Mouse (Mus musculus): ENCODE measurements around the gene Twsg1. TPM values are rescaled to one million over a fixed set of nuclear protein-coding genes. Genes with fewer than 3 reads are reported as not detected.

Twsg1 gene
- polyA plus RNA-seq, 1 experiment from 2014 or later = 154 TPM

DNA sequence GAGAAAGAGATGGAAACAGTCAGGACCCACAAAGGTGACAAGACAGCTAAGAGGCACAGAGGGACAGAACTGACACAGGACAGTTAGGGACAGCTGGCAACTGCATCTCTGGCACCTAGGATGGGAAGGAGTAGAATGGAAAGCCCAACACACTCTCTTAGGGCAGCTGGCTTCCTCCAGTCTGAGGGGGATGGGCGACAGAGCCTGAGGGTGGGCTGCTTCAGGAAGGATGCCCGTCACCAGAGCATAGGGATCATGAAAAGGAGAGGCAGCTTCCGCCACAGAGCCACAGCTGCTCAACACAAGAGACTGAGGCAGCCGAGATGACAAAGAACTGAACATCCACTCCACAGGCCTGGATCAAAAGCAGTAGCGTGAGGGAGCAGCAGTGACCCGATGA, 19.5 kb downstream of the Twsg1 start:
- Histone ChIP-seq H3K9ac (0 out of 2 replicates have a peak overlapping the region, but pooled peaks have one; percentile 23), H3K9me3 (replicated peaks) (no peaks in the 10 kb centered on the region), H3K27ac (replicated peaks) (peak overlapping the region; percentile 63), H3K4me3 (replicated peaks) (no peak overlapping the region), H3K27me3 (no peaks in the 10 kb centered on the region), H3K4me1 (peaks cover 21% of the 10 kb centered on the region), H3K4me2 (replicated peaks) (no peak overlapping the region), H3K36me3 (peaks cover 49% of the 10 kb centered on the region)
- 44% methylated on average over 6 of the region's 6 CpGs for WGBS
- peak; percentile 57; the same call in 1 of the 2 replicates for ATAC-seq (ENCODE audit: insufficient number of reproducible peaks, low FRiP score, low TSS enrichment, low read depth)

DNA sequence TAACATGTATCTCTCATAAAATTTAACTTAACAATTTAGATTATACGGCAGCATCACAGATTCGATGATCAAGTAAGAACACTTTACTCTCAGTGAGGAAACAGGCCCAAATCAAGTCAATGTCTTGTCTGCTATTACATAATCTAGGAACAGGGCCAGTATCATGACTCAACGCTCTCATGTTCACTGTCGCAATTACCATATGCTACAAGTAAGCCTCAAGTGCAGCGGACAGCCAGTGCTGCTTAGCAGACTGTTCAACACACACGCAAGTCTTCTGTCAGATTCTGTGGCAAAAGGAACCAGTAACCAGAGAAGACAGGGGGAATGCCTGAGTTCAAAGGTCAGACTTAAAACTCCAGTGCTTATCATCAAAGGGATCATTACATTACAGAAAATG, 20.1 kb downstream of the Twsg1 start:
- 31% methylated on average over 6 of the region's 6 CpGs for WGBS
- ATAC-seq (ENCODE audit: insufficient number of reproducible peaks, low FRiP score, low TSS enrichment, low read depth) = peak; percentile 82; the same call in 1 of the 2 replicates
- H3K9ac ChIP-seq = no peak overlapping the region

DNA sequence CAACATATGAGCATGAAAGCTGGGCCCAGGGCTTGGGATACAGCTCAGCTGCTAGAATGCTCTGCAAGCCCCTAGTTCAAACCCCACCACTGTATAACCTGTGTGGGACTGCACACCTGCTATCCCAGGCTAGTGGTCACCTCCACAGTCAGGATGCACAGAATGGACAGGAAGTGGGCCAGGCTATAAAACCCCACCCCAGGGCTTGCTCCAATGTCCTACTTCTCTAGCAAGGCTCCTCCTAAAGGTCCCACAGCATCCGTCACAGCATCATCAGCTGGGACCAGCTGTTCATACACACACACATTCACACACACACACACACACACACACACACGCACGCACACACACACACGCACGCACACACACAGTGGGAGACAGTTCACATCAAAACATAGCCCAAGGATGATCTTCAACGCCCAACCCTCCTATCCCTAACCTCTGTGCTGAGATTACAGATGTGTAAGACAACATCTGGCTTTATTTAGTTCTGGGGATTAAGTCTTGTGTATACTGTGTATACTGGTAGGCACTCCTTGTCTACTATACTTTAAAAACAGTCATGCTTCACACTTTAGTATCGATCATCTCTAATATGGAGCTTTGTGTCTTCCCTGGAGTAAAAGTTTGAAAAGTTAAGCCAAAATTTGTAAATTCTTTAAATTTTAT, 20.7 kb downstream of the Twsg1 start:
- Histone ChIP-seq H3K27me3 (no peaks in the 10 kb centered on the region), H3K36me3 (peaks cover 54% of the 10 kb centered on the region)

More for the DNA sequence above, 20.1 kb downstream of the Twsg1 start:
- Histone ChIP-seq H3K9me3 (replicated peaks) (no peaks in the 10 kb centered on the region), H3K4me3 (replicated peaks) (no peak overlapping the region), H3K4me2 (replicated peaks) (no peak overlapping the region), H3K27me3 (no peaks in the 10 kb centered on the region), H3K27ac (replicated peaks) (peak overlapping the region; percentile 63), H3K36me3 (peaks cover 49% of the 10 kb centered on the region), H3K4me1 (peaks cover 21% of the 10 kb centered on the region)

DNA sequence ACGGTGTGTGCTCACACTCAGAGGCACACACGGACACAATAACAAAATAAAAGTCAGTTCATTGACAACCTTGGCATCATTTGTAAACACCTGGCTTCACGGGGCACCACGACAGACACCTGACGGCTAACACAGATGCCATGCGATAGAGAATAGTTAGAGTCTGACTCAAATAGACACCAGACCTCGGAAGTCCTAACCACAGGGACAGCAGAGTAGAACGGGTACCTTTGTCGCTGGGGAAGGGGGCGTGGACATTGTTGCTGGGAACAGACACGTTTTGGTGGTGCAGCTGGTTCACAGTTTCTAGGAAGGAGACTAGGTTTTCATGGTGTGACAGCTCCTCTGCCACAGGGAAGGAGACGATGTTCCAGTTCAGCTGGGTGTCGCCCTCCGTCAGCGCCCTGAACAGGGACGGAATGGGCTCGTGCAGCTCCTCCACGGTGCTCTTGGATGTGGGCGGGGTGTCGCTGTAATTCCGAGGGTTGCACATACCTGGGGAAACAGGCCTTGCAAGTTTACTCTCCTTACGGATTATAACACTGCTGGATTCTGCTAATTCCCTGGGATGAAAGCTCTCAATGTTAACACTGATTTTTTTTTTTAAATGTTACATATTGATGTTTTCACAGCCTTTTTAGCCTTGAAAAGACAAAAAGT, 21.6 kb downstream of the Twsg1 start:
- WGBS = 76% methylated on average over 22 of the region's 22 CpGs
- H3K36me3 ChIP-seq = peaks cover 59% of the 10 kb centered on the region

More for the DNA sequence above, 20.7 kb downstream of the Twsg1 start:
- Histone ChIP-seq H3K9ac (no peak overlapping the region), H3K4me1 (peaks cover 21% of the 10 kb centered on the region), H3K4me2 (replicated peaks) (no peak overlapping the region), H3K4me3 (replicated peaks) (no peak overlapping the region), H3K27ac (replicated peaks) (peak overlapping the region; percentile 65), H3K9me3 (replicated peaks) (no peaks in the 10 kb centered on the region)
- 65% methylated on average over 7 of the region's 7 CpGs for WGBS
- no peak for ATAC-seq (ENCODE audit: insufficient number of reproducible peaks, low FRiP score, low TSS enrichment, low read depth)

DNA sequence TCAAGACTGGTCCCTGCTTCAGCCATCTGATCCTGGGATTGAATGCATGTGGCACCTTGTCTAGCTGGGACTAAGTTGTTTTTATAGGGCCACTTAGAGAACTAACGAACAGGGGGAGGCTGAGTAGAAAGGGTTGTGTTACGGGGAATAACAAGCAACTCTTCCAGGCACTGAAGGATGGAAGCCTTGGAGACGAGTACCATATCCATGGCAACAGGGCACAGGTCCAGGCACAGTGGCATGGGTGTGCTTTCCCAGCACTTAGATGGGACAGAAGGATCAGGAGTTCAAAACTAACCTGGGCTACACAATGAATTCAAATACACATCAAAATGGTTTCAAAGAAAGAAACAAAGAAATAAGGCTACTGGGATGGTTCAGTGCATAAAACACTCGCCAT, 23.9 kb downstream of the Twsg1 start:
- Histone ChIP-seq H3K36me3 (peaks cover 61% of the 10 kb centered on the region), H3K27ac (replicated peaks) (no peak overlapping the region), H3K4me2 (replicated peaks) (no peak overlapping the region), H3K9ac (no peak overlapping the region), H3K4me3 (replicated peaks) (no peak overlapping the region), H3K9me3 (replicated peaks) (no peaks in the 10 kb centered on the region), H3K27me3 (no peaks in the 10 kb centered on the region), H3K4me1 (peaks cover 19% of the 10 kb centered on the region)
- no peak for ATAC-seq (ENCODE audit: insufficient number of reproducible peaks, low FRiP score, low TSS enrichment, low read depth)
- WGBS = 81% methylated on average over 4 of the region's 4 CpGs

More for the DNA sequence above, 21.6 kb downstream of the Twsg1 start:
- H3K27ac ChIP-seq (replicated peaks) = peak overlapping the region; percentile 65
- H3K4me2 ChIP-seq (replicated peaks) = no peak overlapping the region
- H3K9me3 ChIP-seq (replicated peaks) = no peaks in the 10 kb centered on the region
- peaks cover 21% of the 10 kb centered on the region for H3K4me1 ChIP-seq
- H3K9ac ChIP-seq = no peak overlapping the region
- no peak overlapping the region for H3K4me3 ChIP-seq (replicated peaks)
- H3K27me3 ChIP-seq = no peaks in the 10 kb centered on the region
- ATAC-seq (ENCODE audit: insufficient number of reproducible peaks, low FRiP score, low TSS enrichment, low read depth) = no peak

DNA sequence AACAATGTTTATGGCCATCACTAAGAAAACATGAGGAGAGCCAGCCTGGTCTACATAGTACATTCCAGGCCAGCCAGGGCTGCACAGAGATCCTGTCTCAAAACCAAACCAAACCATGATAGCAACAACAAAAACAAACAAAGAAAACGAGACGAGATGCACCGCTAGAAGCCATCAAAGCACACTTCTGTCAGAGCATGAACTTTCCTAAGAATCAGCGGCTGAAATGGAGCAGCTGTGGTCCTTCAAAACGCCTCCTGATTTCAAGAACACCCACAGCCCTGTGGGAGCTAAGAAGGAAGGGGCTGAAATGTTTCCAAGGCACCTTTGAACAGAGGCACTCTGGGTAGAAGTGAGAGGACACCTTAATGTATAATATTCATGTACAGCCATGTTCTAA, 26.8 kb downstream of the Twsg1 start:
- Histone ChIP-seq H3K4me1 (no peaks in the 10 kb centered on the region), H3K4me2 (replicated peaks) (no peak overlapping the region), H3K9ac (no peak overlapping the region), H3K4me3 (replicated peaks) (no peak overlapping the region), H3K9me3 (replicated peaks) (no peaks in the 10 kb centered on the region), H3K36me3 (peaks cover 63% of the 10 kb centered on the region), H3K27me3 (no peaks in the 10 kb centered on the region), H3K27ac (replicated peaks) (no peak overlapping the region)
- WGBS = 69% methylated on average over 5 of the region's 5 CpGs
- no peak for ATAC-seq (ENCODE audit: insufficient number of reproducible peaks, low FRiP score, low TSS enrichment, low read depth)

- Histone ChIP-seq H3K4me3 (replicated peaks) (no peak overlapping the region), H3K9ac (no peak overlapping the region), H3K4me1 (no peaks in the 10 kb centered on the region), H3K27ac (replicated peaks) (no peak overlapping the region), H3K9me3 (replicated peaks) (no peaks in the 10 kb centered on the region), H3K27me3 (no peaks in the 10 kb centered on the region), H3K4me2 (replicated peaks) (no peak overlapping the region), H3K36me3 (peaks cover 47% of the 10 kb centered on the region)
- no peak for ATAC-seq (ENCODE audit: insufficient number of reproducible peaks, low FRiP score, low TSS enrichment, low read depth)
- WGBS = 78% methylated on average over 6 of the region's 6 CpGs
These were observed 29.1 kb downstream of the Twsg1 start for GRCm38 (mm10) chr17:65921975-65922374.

DNA sequence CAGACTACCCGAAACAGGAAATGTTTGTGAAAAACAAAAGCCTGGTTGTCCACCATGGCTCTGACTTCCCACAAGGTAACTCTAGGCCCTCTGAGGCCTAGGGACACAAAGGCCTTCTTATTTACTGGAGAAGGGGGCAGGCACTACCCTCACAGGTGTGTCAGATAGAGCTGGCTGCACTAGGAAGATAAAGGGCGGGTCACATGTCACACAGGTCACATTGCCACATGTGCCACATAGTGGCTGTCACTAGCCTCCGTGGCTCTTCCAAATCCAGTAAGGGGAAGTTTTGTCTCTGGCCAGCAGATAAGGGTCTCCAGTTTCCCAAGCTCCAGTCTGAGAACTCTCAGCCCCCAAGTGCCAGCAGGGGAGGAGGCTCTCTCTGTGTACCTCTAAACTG, 31.8 kb downstream of the Twsg1 start:
- peaks cover 17% of the 10 kb centered on the region for H3K4me1 ChIP-seq
- no peak overlapping the region for H3K4me2 ChIP-seq (replicated peaks)
- H3K9me3 ChIP-seq (replicated peaks) = no peaks in the 10 kb centered on the region
- 40% methylated on average over 3 of the region's 3 CpGs for WGBS
- no peak overlapping the region for H3K9ac ChIP-seq
- H3K36me3 ChIP-seq = peaks cover 23% of the 10 kb centered on the region
- no peak overlapping the region for H3K4me3 ChIP-seq (replicated peaks)
- H3K27ac ChIP-seq (replicated peaks) = 0 out of 2 replicates have a peak overlapping the region, but pooled peaks have one; percentile 1
- no peaks in the 10 kb centered on the region for H3K27me3 ChIP-seq
- ATAC-seq (ENCODE audit: insufficient number of reproducible peaks, low FRiP score, low TSS enrichment, low read depth) = no peak

DNA sequence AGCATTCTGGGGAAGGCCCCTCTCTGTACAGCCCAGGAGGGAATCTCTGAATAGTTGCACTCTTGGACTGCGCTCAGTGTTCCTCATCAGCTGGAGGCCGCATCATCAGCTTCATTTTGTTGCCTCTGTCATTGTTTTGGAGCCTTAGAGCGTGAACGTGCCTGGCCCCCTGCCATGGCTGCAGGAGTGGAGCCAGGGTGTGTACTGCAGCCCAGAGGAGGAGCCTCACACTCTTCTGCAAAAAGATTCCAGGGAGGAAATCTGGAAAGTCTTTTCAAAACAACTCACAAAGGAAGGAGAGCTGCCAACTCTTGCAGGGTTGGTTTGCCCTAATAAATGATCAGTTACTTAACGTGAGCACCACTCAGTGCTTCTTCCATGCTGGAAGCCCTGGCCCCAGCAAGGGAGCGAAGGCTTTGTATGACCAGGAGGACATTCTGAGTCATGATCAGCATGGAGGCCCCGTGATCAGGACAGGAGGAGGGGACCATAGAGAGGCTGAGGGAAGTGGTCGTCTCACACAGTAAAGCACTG, 34.8 kb downstream of the Twsg1 start:
- ATAC-seq (ENCODE audit: insufficient number of reproducible peaks, low FRiP score, low TSS enrichment, low read depth) = peak; percentile 90
- Histone ChIP-seq H3K27ac (replicated peaks) (peak overlapping the region; percentile 98), H3K4me1 (peaks cover 43% of the 10 kb centered on the region), H3K9me3 (replicated peaks) (no peaks in the 10 kb centered on the region), H3K9ac (no peak overlapping the region), H3K27me3 (no peaks in the 10 kb centered on the region), H3K4me3 (replicated peaks) (no peak overlapping the region), H3K36me3 (no peaks in the 10 kb centered on the region), H3K4me2 (replicated peaks) (peak overlapping the region; percentile 30)
- WGBS = 13% methylated on average over 8 of the region's 8 CpGs

DNA sequence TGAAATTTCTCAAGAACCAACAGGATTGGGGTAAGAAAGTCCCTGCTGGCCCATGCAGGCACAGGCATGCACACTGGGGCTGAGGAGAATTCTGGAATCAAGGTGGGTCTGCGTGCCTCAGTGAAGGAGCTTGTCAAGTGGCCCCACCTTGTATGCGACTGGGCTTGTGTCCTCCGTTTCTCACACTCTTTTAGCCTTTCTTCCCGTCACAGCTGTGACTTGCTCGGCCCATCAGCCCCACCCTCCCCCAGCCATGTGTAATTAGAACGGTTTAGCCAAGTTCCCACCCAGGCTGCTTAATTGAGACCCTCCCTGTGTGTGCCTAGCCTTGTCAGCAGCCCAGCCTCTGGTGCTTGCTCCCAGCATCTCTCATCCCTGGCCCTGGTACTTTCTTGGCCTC, 36.9 kb downstream of the Twsg1 start:
- no peaks in the 10 kb centered on the region for H3K27me3 ChIP-seq
- no peak overlapping the region for H3K9ac ChIP-seq
- peaks cover 46% of the 10 kb centered on the region for H3K4me1 ChIP-seq
- H3K4me2 ChIP-seq (replicated peaks) = no peak overlapping the region
- 47% methylated on average over 6 of the region's 6 CpGs for WGBS
- H3K9me3 ChIP-seq (replicated peaks) = no peaks in the 10 kb centered on the region
- H3K36me3 ChIP-seq = no peaks in the 10 kb centered on the region
- H3K4me3 ChIP-seq (replicated peaks) = no peak overlapping the region
- peak overlapping the region; percentile 98 for H3K27ac ChIP-seq (replicated peaks)
- ATAC-seq (ENCODE audit: insufficient number of reproducible peaks, low FRiP score, low TSS enrichment, low read depth) = peak; percentile 31

DNA sequence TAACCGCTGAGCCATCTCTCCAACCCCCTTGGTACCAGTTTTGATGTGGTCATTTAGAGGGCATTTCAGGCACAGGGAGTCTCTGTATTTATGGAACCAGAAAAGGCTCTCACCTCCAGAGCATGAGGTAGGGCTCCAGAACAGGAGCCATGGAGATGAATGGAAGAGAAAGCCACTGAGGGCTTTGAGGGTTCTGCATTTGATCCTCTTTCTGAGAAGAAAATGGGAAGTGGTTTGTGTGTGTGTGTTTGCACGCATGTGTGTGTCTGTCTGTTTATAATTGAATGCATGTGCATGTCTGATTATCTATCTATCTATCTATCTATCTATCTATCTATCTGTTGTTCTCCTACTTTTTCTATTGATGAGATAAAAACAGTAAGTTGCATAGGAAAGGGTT, 38.8 kb downstream of the Twsg1 start:
- Histone ChIP-seq H3K9ac (no peak overlapping the region), H3K36me3 (no peaks in the 10 kb centered on the region), H3K4me2 (replicated peaks) (no peak overlapping the region), H3K4me1 (peaks cover 48% of the 10 kb centered on the region), H3K9me3 (replicated peaks) (no peaks in the 10 kb centered on the region), H3K27ac (replicated peaks) (peak overlapping the region; percentile 91), H3K4me3 (replicated peaks) (no peak overlapping the region), H3K27me3 (no peaks in the 10 kb centered on the region)
- no peak for ATAC-seq (ENCODE audit: insufficient number of reproducible peaks, low FRiP score, low TSS enrichment, low read depth)
- WGBS = 77% methylated on average over 2 of the region's 2 CpGs

All from embryonic facial prominence, embryonic 15.5 days (tissue).